Mouse (Mus musculus) erythroid progenitor cell, adult 5-6 weeks (primary cell): ENCODE measurements around the gene Gm12886. TPM values are rescaled to one million over a fixed set of nuclear protein-coding genes. Genes with fewer than 3 reads are reported as not detected.

Experiments used
- ATAC-seq: replicated peaks from 2 replicates; pipeline ENCODE4 v1.8.0; 2016; ENCODE audit warnings: moderate number of reproducible peaks, mild to moderate bottlenecking, moderate TSS enrichment, inconsistent platforms; ENCODE audit not compliant: poor library complexity, low FRiP score, severe bottlenecking
- total RNA-seq, 2 experiments: library from RNA; stranded (forward) in 1 of 2; stranded (reverse) in 1 of 2; fragments of 150-400 nt in 1 of 2; fragments of 186-747, 209-891 nt in 1 of 2; gene quantifications; 2 replicates each; pipeline versions ENCODE4 v1.2.3 to v1.2.4; 2015 to 2017; ENCODE audit warnings: low replicate concordance in 2 of 2

Gm12886 gene
- total RNA-seq (2015; ENCODE audit: low replicate concordance) (not detected in 2 replicates), total RNA-seq (2017; ENCODE audit: low replicate concordance) (not detected in 2 replicates)

GRCm38 (mm10) chr4:121422999-121423398 lies at the start of gene Gm12886:
Gene Gm12886 (minus strand): TSS chr4:121423099.
- no peak for ATAC-seq

Other genes with a start within 250 kb of the Gm12886 start
- 17.7 and 31.9 TPM in 2 replicates for gene Rlf, start 208.0 kb downstream of the Gm12886 start, total RNA-seq (2015; ENCODE audit: low replicate concordance)
- 40.4 and 47.4 TPM in 2 replicates for gene Rlf, start 208.0 kb downstream of the Gm12886 start, total RNA-seq (2017; ENCODE audit: low replicate concordance)
- gene Gm12888, start 98.2 kb downstream of the Gm12886 start, total RNA-seq (2015; ENCODE audit: low replicate concordance): not detected in 2 replicates
- gene Gm12888, start 98.2 kb downstream of the Gm12886 start, total RNA-seq (2017; ENCODE audit: low replicate concordance): not detected in 2 replicates
- not detected in 2 replicates for gene Gm12887, start 199.0 kb upstream of the Gm12886 start, total RNA-seq (2015; ENCODE audit: low replicate concordance)
- gene Gm12887, start 199.0 kb upstream of the Gm12886 start, total RNA-seq (2017; ENCODE audit: low replicate concordance): not detected in 2 replicates